Mouse (Mus musculus) erythroblast, embryonic 14.5 days (primary cell): ENCODE results near the gene Gm20661. TPM values are rescaled to one million over a fixed set of nuclear protein-coding genes. Genes with fewer than 3 reads are reported as not detected.
A peak's percentile ranks its signal among the peaks of the same experiment; 100 is the strongest.

Source experiments
- H3K27me3 ChIP-seq: 2 replicates; pipeline ENCODE4 v1.6.1; 2012; ENCODE audit warnings: inconsistent platforms; ENCODE audit not compliant: control insufficient read depth
- H3K36me3 ChIP-seq: 2 replicates; pipeline ENCODE4 v1.6.1; 2012; ENCODE audit warnings: mild to moderate bottlenecking, inconsistent platforms; ENCODE audit not compliant: control insufficient read depth
- H3K4me1 ChIP-seq: 2 replicates; pipeline ENCODE4 v1.6.1; 2012; ENCODE audit warnings: inconsistent platforms; ENCODE audit not compliant: control insufficient read depth
- H3K4me3 ChIP-seq: replicated peaks from 2 replicates; pipeline ENCODE3; 2012; ENCODE audit warnings: moderate library complexity, mild to moderate bottlenecking, inconsistent platforms
- H3K9me3 ChIP-seq: 2 replicates; pipeline ENCODE4 v1.6.1; 2012; ENCODE audit warnings: low read length, inconsistent platforms, mixed read lengths; ENCODE audit not compliant: control insufficient read depth
- GATA1 ChIP-seq: IDR thresholded peaks from 2 replicates; pipeline ENCODE4 v1.6.1; 2012; ENCODE audit warnings: low read length, inconsistent platforms, mixed read lengths
- TAL1 ChIP-seq: IDR thresholded peaks from 3 replicates; pipeline ENCODE4 v1.6.1; 2012; ENCODE audit warnings: low read length, inconsistent platforms, mixed read lengths
- polyA plus RNA-seq: library from polyadenylated mRNA; stranded (reverse); fragments of >175 nt; gene quantifications from 2 replicates; pipeline ENCODE4 v1.2.3, GENCODE M21; 2012

The Gm20661 gene
- polyA plus RNA-seq, 1 experiment, result 0.06 TPM

GRCm38 (mm10) chr9:107963700-107964099, 19.2 kb upstream of the Gm20661 start:
- Histone ChIP-seq H3K36me3 (peaks cover 99% of the 10 kb centered on the region), H3K4me3 (no peak overlapping the region), H3K27me3 (no peaks in the 10 kb centered on the region), H3K9me3 (no peaks in the 10 kb centered on the region), H3K4me1 (peaks cover 25% of the 10 kb centered on the region)
- TF ChIP-seq TAL1, result no peak
- TF ChIP-seq GATA1, result no peak

- Histone ChIP-seq H3K27me3 (no peaks in the 10 kb centered on the region), H3K36me3 (peaks cover 99% of the 10 kb centered on the region), H3K4me1 (peaks cover 32% of the 10 kb centered on the region), H3K9me3 (no peaks in the 10 kb centered on the region), H3K4me3 (no peak overlapping the region)
- TF ChIP-seq GATA1 (no peak), TAL1 (no peak)
Observed at GRCm38 (mm10) chr9:107964681-107965080, 18.2 kb upstream of the Gm20661 start.

DNA sequence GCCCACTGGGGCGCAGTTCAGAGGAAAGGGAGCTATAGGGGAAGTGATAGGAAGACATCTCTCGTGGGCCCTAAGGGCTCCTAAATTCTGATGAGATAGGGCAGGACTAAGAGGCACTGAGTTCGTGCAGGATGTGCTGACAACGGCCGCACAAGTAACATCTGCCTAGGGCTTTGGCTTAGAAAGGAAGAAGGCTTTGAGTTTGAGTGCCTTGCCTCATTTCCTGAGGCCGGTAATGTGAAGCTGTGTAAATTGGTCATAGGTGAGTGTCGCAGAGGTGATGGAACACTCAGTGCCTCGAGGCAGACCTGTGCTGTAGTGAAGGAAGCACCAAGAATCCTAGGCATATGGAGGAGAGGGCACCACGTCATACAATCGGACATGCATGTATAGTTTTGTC, 16.2 kb upstream of the Gm20661 start:
- Histone ChIP-seq H3K4me3 (no peak overlapping the region), H3K27me3 (no peaks in the 10 kb centered on the region), H3K9me3 (no peaks in the 10 kb centered on the region), H3K4me1 (peaks cover 52% of the 10 kb centered on the region), H3K36me3 (peaks cover 99% of the 10 kb centered on the region)
- no peak for TF ChIP-seq GATA1
- TF ChIP-seq TAL1, result no peak

- TF ChIP-seq GATA1 (no peak), TAL1 (no peak)
- peaks cover 99% of the 10 kb centered on the region for H3K36me3 ChIP-seq
- H3K9me3 ChIP-seq, result no peaks in the 10 kb centered on the region
- peaks cover 60% of the 10 kb centered on the region for H3K4me1 ChIP-seq
- no peak overlapping the region for H3K4me3 ChIP-seq
- H3K27me3 ChIP-seq, result no peaks in the 10 kb centered on the region
Observed at GRCm38 (mm10) chr9:107967437-107967836, 15.4 kb upstream of the Gm20661 start.

- peaks cover 99% of the 10 kb centered on the region for H3K36me3 ChIP-seq
- no peak overlapping the region for H3K4me3 ChIP-seq
- TF ChIP-seq GATA1 (no peak), TAL1 (no peak)
- H3K27me3 ChIP-seq, result no peaks in the 10 kb centered on the region
- H3K4me1 ChIP-seq, result peaks cover 69% of the 10 kb centered on the region
- no peaks in the 10 kb centered on the region for H3K9me3 ChIP-seq
Observed at GRCm38 (mm10) chr9:107968531-107968930, 14.3 kb upstream of the Gm20661 start.

DNA sequence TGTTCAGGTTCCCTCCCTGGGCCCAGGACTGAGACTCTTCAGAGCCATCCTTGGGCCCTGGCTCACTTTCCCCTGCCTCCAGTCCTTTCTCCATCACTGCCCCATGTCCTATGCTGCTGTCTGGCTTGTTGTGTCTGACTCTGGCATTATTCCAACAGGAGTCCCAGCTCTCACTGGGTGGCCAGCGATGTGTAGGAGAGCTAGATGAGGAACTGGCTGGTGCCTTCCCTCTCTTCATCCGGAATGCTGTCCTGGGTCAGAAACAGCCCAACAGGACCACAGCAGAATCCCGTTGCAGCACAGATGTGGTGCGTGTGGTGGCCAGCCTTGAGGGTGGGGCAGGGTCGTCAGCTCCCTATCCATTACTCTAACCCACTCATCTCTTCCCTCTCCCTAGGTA, 12.5 kb upstream of the Gm20661 start:
- H3K36me3 ChIP-seq, result peaks cover 83% of the 10 kb centered on the region
- no peaks in the 10 kb centered on the region for H3K9me3 ChIP-seq
- H3K27me3 ChIP-seq, result no peaks in the 10 kb centered on the region
- H3K4me3 ChIP-seq, result no peak overlapping the region
- H3K4me1 ChIP-seq, result peaks cover 75% of the 10 kb centered on the region
- no peak for TF ChIP-seq TAL1
- TF ChIP-seq GATA1, result no peak

- Histone ChIP-seq H3K4me3 (peak overlapping the region; percentile 46), H3K36me3 (peaks cover 82% of the 10 kb centered on the region), H3K4me1 (peaks cover 81% of the 10 kb centered on the region), H3K27me3 (no peaks in the 10 kb centered on the region), H3K9me3 (no peaks in the 10 kb centered on the region)
- TF ChIP-seq TAL1, result peak; percentile 80
- TF ChIP-seq GATA1, result peak; percentile 94
Observed at GRCm38 (mm10) chr9:107971690-107972541, 10.9 kb upstream of the Gm20661 start.

DNA sequence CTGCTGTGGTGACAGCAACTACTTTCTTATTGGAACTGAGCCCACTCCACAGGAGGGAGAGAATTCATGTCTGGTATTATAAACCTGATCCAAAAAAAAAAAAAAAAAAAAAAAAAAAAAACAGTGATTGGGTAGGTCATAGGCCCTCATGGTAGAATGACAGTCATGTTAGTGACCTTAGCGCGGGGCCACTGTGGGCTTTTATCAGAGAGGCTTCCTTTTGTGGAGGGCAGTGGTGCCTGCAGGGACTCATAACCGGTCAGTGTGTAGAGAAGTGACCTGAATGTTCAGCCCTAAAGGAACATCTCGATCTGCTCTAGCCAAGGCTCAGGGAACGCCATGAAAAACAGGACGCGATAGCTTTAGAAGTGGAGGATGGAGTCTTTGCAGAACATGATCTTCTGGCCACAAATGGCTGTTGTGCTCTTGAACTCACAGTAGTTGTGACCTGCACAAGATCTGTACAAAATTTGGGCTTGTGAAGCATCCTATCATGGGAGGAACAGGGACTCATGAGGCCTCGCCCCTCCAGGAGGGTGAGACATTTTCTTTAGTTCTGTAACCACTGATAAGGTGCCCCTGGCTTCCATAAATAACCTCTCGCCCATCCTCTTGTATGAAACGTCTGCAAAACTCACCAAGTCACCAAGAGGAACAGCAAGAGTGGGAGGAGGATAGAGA, 8.2 kb upstream of the Gm20661 start:
- Histone ChIP-seq H3K4me1 (peaks cover 99% of the 10 kb centered on the region), H3K27me3 (no peaks in the 10 kb centered on the region), H3K4me3 (peak overlapping the region; percentile 65), H3K36me3 (peaks cover 83% of the 10 kb centered on the region), H3K9me3 (no peaks in the 10 kb centered on the region)
- TF ChIP-seq GATA1 (peak; percentile 37; the same call in 1 of the 2 replicates), TAL1 (peak; percentile 45; the same call in 2 of the 3 replicates)
